Mouse (Mus musculus) urinary bladder, postnatal 14 days (tissue): ENCODE measurements around the gene Nfyc.

Experiments
- DNase-seq: peaks from one replicate; pipeline ENCODE4 v3.0.0; 2021; ENCODE audit warnings: low spot score

The Nfyc gene

GRCm38 (mm10) chr4:120825100-120825553 is 6.2 kb downstream of the Nfyc start:
- DNase-seq = peak; percentile 96

- DNase-seq = no peak
Observed at GRCm38 (mm10) chr4:120822191-120822911, 9.0 kb downstream of the Nfyc start.

DNA sequence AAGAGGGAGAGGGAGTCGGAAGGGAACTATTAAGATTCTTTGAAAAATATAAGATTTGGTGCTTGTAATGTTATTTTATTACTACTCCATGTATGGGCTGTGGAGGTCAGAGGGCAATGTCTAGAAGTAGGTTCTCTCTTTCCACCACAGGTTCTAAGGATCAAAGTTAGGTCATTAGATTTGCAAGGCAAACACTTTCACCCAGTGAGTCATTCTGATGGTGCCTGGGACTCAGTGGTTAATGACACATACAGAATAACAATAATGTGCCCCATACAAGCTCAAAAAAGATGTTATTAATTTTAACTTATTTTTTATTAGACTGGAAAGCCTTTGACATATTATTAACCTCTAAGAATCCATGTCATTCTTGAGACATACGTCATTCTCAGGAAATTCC is 11.5 kb downstream of the Nfyc start:
- DNase-seq = no peak

GRCm38 (mm10) chr4:120819296-120819695 is 12.1 kb downstream of the Nfyc start:
- no peak for DNase-seq

GRCm38 (mm10) chr4:120817951-120818350 is 13.4 kb downstream of the Nfyc start:
- DNase-seq = no peak

DNA sequence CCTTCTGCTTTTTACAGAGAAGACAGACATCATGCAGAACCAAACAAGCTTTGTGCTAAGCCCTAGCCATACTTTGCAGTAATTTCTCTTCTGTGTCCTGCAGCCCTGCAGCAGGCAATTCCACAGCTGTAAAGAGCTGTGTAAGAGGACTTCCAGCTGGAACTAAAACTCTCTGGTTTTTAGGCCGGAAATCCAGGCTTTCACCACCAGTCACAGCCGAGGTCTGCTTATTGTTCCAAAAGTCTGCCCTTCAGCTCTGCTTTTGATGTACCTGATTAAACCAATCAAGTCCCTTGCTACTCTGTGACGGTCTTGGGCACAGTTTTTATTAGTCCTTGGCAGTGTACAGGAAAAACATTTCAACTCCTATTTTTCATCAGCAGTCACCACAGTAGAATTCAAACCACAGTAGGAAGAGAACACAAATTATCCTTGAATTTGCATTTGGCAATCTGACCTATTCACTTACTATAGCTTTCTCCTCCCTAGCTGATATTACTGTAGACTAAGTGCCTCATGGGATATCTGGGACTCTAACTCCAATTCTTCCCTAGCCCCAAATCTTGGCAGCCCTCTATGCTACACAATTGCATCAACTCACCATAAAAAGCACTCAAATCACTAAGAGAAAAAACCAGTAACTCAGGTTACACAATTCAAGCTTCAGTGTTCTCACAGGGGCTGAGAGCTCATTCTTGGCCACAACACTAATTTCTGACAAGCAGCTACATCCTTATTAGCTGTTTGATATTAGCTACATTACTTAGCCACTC is 14.2 kb downstream of the Nfyc start:
- peak; percentile 6 for DNase-seq

- peak; percentile 77 for DNase-seq
Observed at GRCm38 (mm10) chr4:120815622-120816334, 15.6 kb downstream of the Nfyc start.

GRCm38 (mm10) chr4:120815163-120815562 is 16.2 kb downstream of the Nfyc start:
- no peak for DNase-seq

- DNase-seq = peak; percentile 10
Observed at GRCm38 (mm10) chr4:120814171-120814570, 17.2 kb downstream of the Nfyc start.

DNA sequence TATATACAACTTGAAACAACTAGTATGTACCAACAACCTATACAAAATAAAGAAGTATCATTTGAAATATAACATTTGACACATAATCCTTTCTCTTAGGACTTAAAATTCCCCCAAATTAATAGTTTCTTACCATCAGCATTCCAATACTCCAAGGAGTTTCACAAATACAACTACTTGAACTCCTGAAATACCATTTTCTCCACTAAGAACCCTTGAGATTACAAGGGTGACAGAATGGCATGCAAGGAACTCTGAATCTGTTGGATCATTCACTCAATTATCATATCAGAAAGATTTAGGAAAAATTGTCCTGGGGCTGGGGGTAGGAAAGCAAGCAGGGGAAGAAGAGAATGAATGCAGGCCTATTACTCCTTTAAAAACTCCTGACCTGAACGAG is 17.6 kb downstream of the Nfyc start:
- no peak for DNase-seq

DNA sequence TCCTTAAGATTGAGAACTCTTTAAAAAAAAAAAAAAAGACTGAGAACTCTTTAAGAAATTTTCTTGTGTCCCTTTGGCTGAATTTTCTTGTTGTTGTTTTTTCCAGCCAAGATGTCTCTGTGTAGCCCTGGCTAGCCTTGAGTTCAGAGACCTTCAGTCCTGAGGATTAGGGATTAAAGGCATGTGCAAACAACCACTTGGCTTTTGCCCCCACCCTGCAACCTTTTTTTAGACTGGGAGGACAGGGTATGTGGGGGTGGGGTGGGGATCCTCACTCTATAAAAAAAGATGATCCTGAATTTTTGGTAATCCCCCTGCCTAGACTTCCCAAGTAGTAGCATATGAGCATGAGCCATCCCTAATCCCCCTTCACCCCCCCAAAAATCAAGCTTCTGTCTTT is 25.6 kb downstream of the Nfyc start:
- DNase-seq = no peak

DNA sequence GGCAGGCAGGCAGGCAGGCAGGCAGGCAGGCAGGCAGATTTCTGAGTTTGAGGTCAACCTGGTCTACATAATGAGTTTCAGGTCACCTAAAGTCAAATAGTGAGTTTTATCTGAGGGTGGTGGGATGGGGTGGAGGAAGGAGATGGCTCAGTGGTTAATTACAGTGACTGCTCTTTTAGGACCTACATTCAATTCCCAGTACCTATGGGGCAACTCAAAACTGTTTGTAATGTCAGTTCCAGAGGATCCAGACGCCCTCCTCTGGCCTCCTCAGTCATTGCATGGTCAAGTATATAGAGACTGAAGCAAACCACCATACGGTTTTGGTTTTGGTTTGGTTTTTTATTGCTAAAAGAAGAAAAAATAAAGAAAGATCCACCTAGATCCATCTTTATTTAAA is 29.9 kb downstream of the Nfyc start:
- DNase-seq = peak; percentile 28

DNA sequence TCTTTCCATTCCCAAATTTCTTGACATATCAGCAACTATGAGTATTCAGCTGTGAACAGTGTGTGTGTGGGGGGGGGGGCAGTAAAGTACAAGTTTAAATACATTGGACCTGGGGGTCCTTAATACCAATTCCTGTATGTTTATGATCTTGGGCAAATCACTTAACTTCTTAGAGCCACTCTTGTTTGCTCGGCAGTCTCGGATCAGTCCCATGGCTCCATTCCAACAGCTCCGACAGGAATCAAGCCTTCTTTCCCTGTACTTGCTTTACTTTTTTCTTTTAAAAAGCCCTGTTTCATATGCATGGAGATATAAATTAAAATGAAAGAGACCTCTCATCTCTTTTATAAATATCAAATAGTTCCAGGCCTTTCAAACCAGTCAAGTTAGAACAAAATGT is 30.7 kb downstream of the Nfyc start:
- DNase-seq = no peak

DNA sequence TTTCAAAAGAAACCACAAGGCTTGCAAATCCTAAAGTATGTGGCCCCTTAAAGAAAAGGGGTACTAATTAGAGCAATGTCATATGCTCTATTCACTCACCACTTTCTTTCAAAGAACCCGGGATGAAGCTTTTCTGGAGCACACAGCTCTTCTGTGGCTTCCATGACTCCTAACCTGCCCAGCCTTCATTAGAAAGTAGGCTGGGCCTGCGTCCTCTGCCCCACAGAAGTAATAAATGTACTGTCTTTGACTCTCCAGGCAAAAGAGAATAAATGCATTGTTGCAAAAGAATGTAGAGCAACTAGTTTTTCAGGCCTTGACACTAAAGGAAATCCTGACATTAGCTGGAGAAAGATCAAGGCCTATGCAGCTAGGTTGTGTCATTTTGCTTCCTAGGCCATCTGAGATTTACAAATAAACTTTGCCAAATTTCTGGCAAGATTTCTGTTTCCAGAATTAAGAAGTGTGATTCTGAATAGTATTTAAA is 31.6 kb downstream of the Nfyc start:
- DNase-seq = no peak

DNA sequence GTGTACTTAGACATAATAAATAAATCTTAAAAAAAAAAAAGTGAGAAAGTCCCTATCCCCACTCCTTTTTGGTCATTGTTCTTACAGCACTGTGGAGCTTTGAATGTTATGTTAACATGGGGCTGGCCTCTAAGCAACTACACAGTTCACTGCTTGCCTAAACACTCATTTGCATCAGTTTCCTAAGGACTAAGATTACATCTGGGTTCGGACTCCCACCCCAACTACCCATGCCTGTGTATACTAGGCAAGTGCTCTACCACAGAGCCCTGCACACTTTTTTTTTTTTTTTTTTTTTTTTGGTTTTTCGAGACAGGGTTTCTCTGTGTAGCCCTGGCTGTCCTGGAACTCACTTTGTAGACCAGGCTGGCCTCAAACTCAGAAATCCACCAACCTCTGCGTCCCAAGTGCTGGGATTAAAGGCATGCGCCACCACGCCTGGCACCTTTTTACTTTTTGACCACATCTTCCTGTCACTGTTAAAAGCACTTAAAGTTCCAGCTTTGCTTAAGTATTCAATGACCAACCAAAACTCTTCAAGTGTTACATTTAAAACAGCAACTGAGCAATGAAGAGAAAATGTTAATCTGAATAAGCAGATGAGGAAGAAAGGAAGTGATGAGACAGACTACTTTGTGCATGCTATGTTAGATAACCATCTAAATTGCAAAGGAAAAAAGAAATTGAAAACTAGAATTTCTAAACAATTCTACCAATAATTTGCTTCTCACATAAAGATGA is 33.2 kb downstream of the Nfyc start:
- DNase-seq = no peak

- DNase-seq = no peak
Observed at GRCm38 (mm10) chr4:120796687-120797086, 34.7 kb downstream of the Nfyc start.

DNA sequence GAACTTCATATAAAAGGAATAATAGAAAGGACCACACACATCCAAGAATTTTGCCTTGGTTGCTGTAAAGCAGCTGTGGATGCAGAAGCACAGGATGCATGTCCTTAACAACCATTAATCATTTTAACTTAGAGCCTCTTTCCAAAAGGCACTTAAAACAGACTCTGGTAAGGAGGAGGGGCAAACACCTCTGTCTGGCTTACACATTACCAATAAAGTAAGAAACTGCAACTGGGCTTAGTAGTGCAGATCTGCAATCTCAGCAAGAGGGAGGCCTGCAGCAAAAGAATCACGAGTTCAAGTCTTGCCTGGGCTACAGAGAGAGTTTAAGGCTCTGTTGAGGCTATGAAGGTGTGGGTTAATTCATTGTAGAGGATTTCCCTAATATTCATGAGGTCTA is 35.7 kb downstream of the Nfyc start:
- DNase-seq = no peak

GRCm38 (mm10) chr4:120792918-120793317 is 38.5 kb downstream of the Nfyc start:
- DNase-seq = no peak

GRCm38 (mm10) chr4:120790027-120790426 is 41.3 kb downstream of the Nfyc start:
- no peak for DNase-seq

DNA sequence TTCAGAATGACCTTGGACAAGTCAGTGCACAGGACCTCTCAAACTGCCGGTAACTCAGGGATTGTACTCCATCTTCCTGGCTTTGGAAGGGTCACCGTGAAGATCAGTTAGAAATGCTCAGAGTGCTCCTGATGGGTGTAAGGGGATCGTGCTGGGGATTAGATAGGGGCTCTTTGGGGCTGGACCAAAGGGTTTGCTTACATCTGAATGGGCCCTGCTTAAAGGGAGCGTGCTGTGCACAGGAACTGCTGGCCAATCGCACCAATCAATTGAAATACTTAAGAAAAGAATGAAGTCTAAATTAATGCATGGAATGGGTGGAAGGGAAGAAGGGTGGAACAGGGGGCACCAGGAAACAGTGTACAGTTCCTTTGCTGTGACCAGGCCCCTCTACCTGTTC is 75.6 kb downstream of the Nfyc start:
- DNase-seq = no peak

DNA sequence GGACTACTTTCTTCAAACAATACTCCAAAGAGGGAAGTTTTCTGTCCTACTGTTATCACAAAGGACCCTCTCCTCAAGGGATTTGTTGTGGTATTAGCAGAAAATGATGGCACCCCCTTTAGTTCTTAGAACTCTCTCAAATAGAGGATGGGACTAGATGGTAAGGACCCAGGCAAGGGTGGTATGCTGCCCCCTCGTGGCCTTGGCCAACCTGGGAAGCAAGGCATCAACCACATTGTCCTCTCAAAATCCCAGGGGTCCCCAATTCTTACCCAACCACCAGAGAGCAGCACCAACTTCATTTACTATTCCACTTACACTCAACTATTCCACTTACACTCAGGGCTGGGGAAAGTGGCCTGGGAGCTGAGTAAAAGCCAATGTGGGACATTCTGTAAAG is 76.1 kb downstream of the Nfyc start:
- DNase-seq = peak; percentile 79

- DNase-seq = no peak
Observed at GRCm38 (mm10) chr4:120749601-120750000, 81.8 kb downstream of the Nfyc start.
